Mouse (Mus musculus): ENCODE data around the gene Gsg1l. TPM values are rescaled to one million over a fixed set of nuclear protein-coding genes. Genes with fewer than 3 reads are reported as not detected.

Gene Gsg1l
- polyA plus RNA-seq, 1 experiment from 2014 or later: 12.0 TPM

DNA sequence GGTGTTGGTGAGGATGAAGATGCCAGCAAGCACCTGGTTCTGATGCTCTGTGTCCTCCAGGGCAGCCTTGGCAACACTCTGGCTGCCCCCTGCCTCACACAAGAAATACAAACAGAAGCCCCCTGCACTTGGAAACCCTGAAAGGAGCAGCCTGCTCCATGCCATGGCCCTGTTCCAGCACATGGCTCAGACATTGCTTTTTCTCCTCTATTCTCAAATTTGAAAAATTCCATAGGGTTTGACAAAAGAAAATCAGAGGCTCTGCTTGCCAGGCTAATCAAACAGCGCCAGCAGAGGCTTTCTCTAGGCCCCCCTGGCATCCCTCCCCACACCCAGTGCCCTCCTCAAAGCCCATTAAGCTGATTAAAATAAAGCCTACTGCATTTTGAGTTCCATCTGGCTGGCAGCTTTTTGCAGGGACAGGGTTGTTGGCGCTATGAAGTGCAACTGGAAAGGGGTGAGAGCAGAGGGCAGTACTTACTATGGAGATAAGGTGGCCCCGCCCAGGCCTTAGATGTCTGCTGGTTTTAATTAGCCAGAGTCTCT lies 253.0 kb downstream of the Gsg1l start:
- 22% methylated on average over 3 of the region's 3 CpGs for WGBS
- peak overlapping the region; percentile 45 for H3K4me2 ChIP-seq
- peak overlapping the region; percentile 84 for H3K27ac ChIP-seq (ENCODE audit: poor library complexity, severe bottlenecking)
- ATAC-seq (ENCODE audit: insufficient number of reproducible peaks, low FRiP score): peak; percentile 42; the same call in 1 of the 2 replicates
- no peaks in the 10 kb centered on the region for H3K27me3 ChIP-seq (replicated peaks)
- peaks cover 79% of the 10 kb centered on the region for H3K4me1 ChIP-seq (replicated peaks)
- peak overlapping the region; percentile 37; the same call in 1 of the 2 replicates for H3K9ac ChIP-seq
- no peaks in the 10 kb centered on the region for H3K9me3 ChIP-seq (replicated peaks)
- H3K36me3 ChIP-seq: peaks cover 9% of the 10 kb centered on the region; the same call in 1 of the 2 replicates
- peak overlapping the region; percentile 6; the same call in 1 of the 2 replicates for H3K4me3 ChIP-seq

DNA sequence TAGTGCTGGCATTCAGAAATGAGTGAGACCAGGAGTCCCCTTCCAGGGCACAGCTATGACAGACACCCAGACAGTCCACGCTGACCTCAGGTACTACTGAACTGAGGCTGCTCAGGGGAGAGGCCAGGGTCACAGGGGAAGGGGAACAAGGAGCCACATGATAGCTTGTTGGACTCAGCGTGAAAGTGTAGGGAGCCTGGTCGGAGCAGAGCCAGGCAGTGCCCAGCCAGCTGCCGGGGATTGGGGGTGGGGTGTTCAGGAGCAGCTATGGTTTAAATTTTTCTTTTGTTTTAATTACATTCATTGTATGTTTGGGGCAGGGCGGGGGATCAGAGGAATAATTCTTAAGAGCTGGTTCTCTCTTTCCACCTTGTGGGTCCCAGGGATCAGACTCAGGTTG lies 253.7 kb downstream of the Gsg1l start:
- H3K4me3 ChIP-seq: no peak overlapping the region
- peak overlapping the region; percentile 30 for H3K27ac ChIP-seq (ENCODE audit: poor library complexity, severe bottlenecking)
- peaks cover 3% of the 10 kb centered on the region; the same call in 1 of the 2 replicates for H3K36me3 ChIP-seq
- no peaks in the 10 kb centered on the region for H3K27me3 ChIP-seq (replicated peaks)
- ATAC-seq (ENCODE audit: insufficient number of reproducible peaks, low FRiP score): no peak
- H3K4me2 ChIP-seq: peak overlapping the region; percentile 45; the same call in 1 of the 2 replicates
- H3K4me1 ChIP-seq (replicated peaks): peaks cover 76% of the 10 kb centered on the region
- WGBS: 71% methylated on average over 5 of the region's 5 CpGs
- H3K9me3 ChIP-seq (replicated peaks): no peaks in the 10 kb centered on the region
- no peak overlapping the region for H3K9ac ChIP-seq

Other genes starting within 250 kb of the Gsg1l start
- 44.7 and 48.1 TPM in 2 replicates for gene Xpo6, start 118.1 kb upstream of the Gsg1l start, polyA plus RNA-seq (2016; fragmentation: Nextera tagmentation; extraction: Ambion mirVana)
- 24.0 and 24.5 TPM in 2 replicates for gene Sbk1, start 190.2 kb upstream of the Gsg1l start, polyA plus RNA-seq (2016; fragmentation: Nextera tagmentation; extraction: Ambion mirVana)

Data from heart, embryonic 12.5 days (tissue).